Comparison of ENCODE assay signal across 16 mouse cellular contexts in genomic region chr17:66694326-66694725, GRCm38 (mm10).
A peak's percentile ranks its signal among the peaks of the same experiment; 100 is the strongest.
DNase-seq lines count a peak whose midpoint lies in the region; ATAC-seq lines count a peak whose summit lies in the region.
"Had no signal": no experiment of that assay in that cellular context is flagged by ENCODE, and none has a peak within 500 bp of the region (broad histone marks: within the 10 kb centered on the region; RNA-seq: fewer than 3 reads in every experiment).

No protein-coding gene starts in this region.

- H3K4me3 ChIP-seq in kidney, embryonic 15.5 days (replicated peaks): no peak overlapping the region
- H3K4me3 ChIP-seq in hindbrain, embryonic 15.5 days: no peak overlapping the region
- H3K4me3 ChIP-seq: gastrocnemius, adult 2 months; limb, embryonic 12.5 days had no signal

- peak; percentile 66 for DNase-seq in heart, adult 11 months
- DNase-seq in heart, postnatal 25 days (ENCODE audit: low spot score): no peak
- no peak for DNase-seq in kidney, adult 11 months
- peak; percentile 47 to 63 for DNase-seq in lung, postnatal 4 days
- DNase-seq in retina, postnatal 1 day: no peak
- DNase-seq in MN1 (ENCODE audit: low spot score): no peak
- DNase-seq: adrenal gland, adult 8-10 months; cerebellum, adult 9-11 months; gastrocnemius, adult 2 months; heart, postnatal 36 days; kidney, adult 2 months; layer of hippocampus, postnatal 36 days; thymus, adult 2 months had no signal

- ATAC-seq in kidney, embryonic 15.5 days (replicated peaks; ENCODE audit: low FRiP score): no peak
- 0 out of 2 replicates have a peak, but pooled peaks have one; percentile 27 for ATAC-seq in hindbrain, embryonic 15.5 days (ENCODE audit: low FRiP score, low read depth)

- H3K9ac ChIP-seq in kidney, embryonic 15.5 days: no peak overlapping the region
- no peak overlapping the region for H3K9ac ChIP-seq in hindbrain, embryonic 15.5 days

- H3K4me2 ChIP-seq in kidney, embryonic 15.5 days: no peak overlapping the region
- H3K4me2 ChIP-seq in hindbrain, embryonic 15.5 days: 0 out of 2 replicates have a peak overlapping the region, but pooled peaks have one; percentile 7

- no peaks in the 10 kb centered on the region for H3K27me3 ChIP-seq in kidney, embryonic 15.5 days
- H3K27me3 ChIP-seq in hindbrain, embryonic 15.5 days: no peaks in the 10 kb centered on the region

- no peaks in the 10 kb centered on the region for H3K9me3 ChIP-seq in kidney, embryonic 15.5 days (replicated peaks)
- no peaks in the 10 kb centered on the region for H3K9me3 ChIP-seq in hindbrain, embryonic 15.5 days
- H3K9me3 ChIP-seq: limb, embryonic 12.5 days had no signal

- intact Hi-C loops in heart, postnatal 25 days (cut with DNase I): no loop called here

- H3K36me3 ChIP-seq in kidney, embryonic 15.5 days: peaks cover 7% of the 10 kb centered on the region; the same call in 1 of the 2 replicates
- H3K36me3 ChIP-seq in hindbrain, embryonic 15.5 days: 0 out of 2 replicates have a peak, but pooled peaks cover 4% of the 10 kb centered on the region
- H3K36me3 ChIP-seq: limb, embryonic 12.5 days had no signal

- peaks cover 51% of the 10 kb centered on the region for H3K4me1 ChIP-seq in kidney, embryonic 15.5 days
- peaks cover 18% of the 10 kb centered on the region for H3K4me1 ChIP-seq in hindbrain, embryonic 15.5 days (replicated peaks)

- 0 out of 2 replicates have a peak overlapping the region, but pooled peaks have one; percentile 51 for H3K27ac ChIP-seq in kidney, embryonic 15.5 days
- H3K27ac ChIP-seq in hindbrain, embryonic 15.5 days (replicated peaks): no peak overlapping the region
- H3K27ac ChIP-seq: gastrocnemius, adult 2 months; limb, embryonic 12.5 days had no signal

- WGBS in kidney, embryonic 15.5 days: 57% methylated on average over 4 of the region's 4 CpGs
- 78% methylated on average over 4 of the region's 4 CpGs for WGBS in hindbrain, embryonic 15.5 days

Comparison
In these comparisons a context has a peak if more than half of its experiments do, and no peak if none do; other contexts are left out.
1. DNase-seq: peak in heart, adult 11 months (single experiment) and lung, postnatal 4 days (2 of 2); none in heart, postnatal 25 days (single experiment), kidney, adult 11 months (single experiment), retina, postnatal 1 day (single experiment) and MN1 (single experiment).